Mouse (Mus musculus) B cell, adult 2 months (primary cell): ENCODE measurements around the gene Pigh.

Experiments used
- DNase-seq, 2 experiments: peaks; one replicate each; pipeline ENCODE4 v3.0.0; 2022

Gene Pigh

DNA sequence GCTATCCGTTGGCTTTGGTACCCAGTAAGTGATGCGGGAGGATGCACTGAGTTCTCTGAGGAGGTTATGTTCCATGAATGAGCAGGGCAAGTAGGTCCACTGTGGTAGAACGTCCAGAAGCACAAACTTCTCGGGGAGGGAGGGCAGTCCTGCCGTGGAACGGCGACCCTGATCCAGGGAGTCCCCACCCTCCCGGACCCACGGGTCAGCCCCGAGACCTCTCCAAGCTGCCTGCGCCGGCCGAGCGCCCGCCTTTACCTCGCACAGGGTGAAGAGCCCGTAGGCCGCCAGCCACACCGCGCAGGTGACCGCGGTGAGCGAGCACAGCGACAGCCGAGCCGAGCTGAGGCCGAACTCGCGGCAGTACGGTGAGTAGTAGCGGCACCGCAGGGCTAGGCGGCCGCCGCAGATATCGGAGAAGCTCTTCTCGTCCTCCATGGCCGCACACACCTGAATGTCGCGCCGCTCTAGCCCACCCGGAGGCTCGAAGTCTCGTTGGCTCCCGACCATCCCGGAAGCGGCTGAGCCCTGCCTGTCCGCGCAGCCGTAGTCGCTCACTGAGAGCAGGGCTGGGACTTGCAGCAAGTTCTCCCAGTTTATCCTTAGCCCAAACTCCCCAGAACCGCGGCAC, at the start of gene Pigh:
Gene Pigh (minus strand): TSS at position 470 of the 631 bp plus-strand sequence.
- DNase-seq: peak; percentile 90

GRCm38 (mm10) chr12:79138999-79139398, 49.5 kb upstream of the Pigh start:
- no peak for DNase-seq

DNA sequence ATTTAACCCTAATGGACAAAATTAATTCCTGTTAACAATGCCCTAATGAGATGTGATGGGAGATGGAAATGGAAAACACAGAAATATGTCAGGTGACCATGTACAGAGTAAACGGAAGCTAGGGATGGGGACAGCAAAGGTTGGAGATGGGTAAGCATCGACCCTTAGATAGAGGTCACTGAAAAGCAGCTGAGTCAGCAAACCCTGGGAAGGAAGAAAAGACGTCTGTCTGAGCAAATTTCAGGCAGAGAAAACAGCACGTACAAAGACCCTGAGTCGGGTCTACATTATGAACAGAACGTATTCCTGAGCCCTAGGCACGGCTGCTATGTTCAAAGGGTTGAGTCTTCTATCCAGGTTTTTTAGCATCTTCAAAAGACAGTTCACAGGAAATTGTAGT, 47.5 kb upstream of the Pigh start:
- DNase-seq: no peak

- no peak for DNase-seq
These were observed 45.7 kb upstream of the Pigh start for GRCm38 (mm10) chr12:79135105-79135504.

DNA sequence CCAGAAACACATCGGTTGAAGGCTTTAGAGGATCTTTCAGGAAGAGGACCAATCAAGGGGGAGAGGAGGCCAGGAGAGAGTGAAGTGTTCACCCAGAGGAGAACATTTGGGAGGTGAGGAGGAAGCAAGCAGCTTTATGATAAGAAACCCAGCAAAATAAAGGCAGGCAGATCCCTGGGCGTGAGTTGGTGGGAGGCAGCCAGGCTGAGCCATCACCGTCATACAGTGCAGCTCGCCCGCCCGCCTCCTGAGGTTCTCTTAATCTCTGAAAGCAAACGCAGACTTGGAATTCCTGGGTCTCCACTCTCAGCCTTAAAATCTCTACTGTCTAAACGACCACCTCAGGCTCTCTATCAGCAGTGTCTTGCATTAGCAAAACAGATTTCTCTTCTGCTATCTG, 45.2 kb upstream of the Pigh start:
- DNase-seq: no peak

- DNase-seq: no peak
These were observed 42.4 kb upstream of the Pigh start for GRCm38 (mm10) chr12:79131706-79132460.

GRCm38 (mm10) chr12:79131178-79131675, 41.8 kb upstream of the Pigh start:
- DNase-seq: peak; percentile 11 to 12

DNA sequence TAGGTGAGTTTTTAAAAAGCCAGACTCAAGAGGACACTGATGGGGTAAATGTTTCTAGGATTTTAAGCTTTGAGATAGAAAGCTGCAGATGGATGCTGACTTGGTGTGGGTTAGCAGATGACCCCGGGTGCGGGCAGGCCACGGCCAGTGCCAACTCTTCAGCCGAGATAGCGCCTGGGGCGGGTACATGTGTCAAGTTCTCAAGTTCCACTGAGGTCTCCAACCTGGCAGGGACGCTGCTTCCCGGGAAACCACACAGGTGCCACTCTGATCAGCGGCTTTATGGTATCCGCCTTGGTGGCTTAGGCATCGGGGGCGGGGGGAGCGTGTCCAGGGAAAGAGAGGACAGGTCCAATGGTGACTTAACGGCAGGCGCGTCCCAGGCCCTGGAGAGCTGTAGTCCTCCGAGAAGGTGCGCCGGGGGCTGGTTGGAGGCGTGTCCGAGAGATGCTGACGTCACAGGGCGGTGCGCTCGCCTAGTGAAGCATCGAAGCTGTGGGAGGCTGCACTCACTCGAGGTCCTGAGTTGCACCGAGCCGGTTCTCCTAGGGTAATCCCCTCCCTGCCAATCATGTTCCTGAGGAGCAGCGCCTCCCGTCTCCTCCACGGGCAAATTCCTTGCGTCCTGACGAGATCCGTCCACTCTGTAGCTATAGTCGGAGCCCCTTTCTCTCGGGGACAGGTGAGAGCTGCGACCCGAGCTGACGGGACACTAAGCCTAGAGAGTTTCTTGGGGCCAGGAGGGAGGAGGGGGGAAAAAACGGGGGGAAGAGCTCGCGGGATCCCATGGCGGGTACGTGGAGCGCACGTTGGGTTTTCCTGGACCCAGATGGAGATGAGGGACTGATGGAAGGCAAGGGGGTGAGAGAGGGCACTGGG, 41.1 kb upstream of the Pigh start, which contains the start of gene Arg2:
Gene Arg2 (plus strand): TSS at position 479 of the 879 bp plus-strand sequence.
- peak; percentile 90 for DNase-seq

- DNase-seq: peak in 1 of 2 experiments; percentile 3
These were observed 33.4 kb upstream of the Pigh start for GRCm38 (mm10) chr12:79122820-79123219.

GRCm38 (mm10) chr12:79118991-79119390, 29.5 kb upstream of the Pigh start:
- no peak for DNase-seq

GRCm38 (mm10) chr12:79105312-79105711, 15.9 kb upstream of the Pigh start:
- no peak for DNase-seq

- DNase-seq: peak; percentile 21 to 22
These were observed 15.1 kb upstream of the Pigh start for GRCm38 (mm10) chr12:79104544-79104943.

GRCm38 (mm10) chr12:79103773-79104172, 14.3 kb upstream of the Pigh start:
- no peak for DNase-seq

DNA sequence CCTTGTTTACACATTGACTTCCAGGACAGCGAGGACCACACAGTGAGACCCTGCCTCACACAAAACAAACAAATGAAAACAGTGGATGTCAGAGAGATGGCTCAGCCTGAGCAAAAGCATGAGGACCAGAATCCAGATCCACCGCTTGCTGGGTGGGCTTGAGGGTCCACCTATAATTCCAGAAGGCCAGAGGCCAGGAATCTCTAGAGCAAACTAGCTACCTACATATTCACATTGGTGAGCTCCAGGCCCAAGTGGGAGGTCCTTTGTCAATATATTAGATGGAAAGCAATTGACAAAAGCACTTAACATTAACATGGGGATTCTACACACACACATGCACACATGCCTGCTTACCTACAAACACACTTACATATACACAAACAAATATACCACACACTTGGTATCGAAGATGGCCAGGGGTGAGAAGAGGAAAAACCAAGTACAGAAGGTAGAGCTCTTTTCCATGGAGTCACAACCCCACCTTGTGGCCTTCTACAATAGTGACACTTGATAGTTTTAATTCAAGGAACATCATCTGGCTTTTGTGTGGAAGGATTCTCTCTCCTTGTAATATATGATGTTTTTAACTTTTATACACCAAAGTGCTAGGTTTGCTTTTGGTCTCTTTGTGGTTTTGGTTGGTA, 7.8 kb upstream of the Pigh start:
- DNase-seq: peak; percentile 66 to 74

DNA sequence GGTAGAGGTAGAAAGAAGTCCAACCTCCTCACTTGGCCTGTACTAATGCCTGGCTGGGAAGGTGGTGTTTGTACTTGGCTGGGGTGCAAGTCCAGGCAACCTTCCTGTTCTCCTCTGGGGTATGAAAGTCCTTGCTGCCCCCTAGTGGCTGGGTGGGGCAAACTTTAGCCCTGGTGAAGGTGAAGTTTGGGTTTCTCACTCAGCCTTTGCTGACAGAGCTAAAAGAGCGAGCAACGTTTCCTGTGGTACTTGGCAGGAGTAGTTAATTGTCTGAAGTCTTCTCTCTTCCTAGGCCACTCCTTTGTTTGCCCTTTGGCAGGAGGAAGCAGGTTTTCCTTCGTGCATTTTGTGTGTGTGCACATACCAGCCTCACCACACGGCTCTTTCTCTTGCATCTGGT, 3.1 kb upstream of the Pigh start:
- peak; percentile 85 for DNase-seq

GRCm38 (mm10) chr12:79073362-79073761, 16.1 kb downstream of the Pigh start:
- DNase-seq: no peak

GRCm38 (mm10) chr12:79072576-79072975, 16.9 kb downstream of the Pigh start:
- DNase-seq: no peak

GRCm38 (mm10) chr12:79070736-79071333, 18.6 kb downstream of the Pigh start:
- no peak for DNase-seq

DNA sequence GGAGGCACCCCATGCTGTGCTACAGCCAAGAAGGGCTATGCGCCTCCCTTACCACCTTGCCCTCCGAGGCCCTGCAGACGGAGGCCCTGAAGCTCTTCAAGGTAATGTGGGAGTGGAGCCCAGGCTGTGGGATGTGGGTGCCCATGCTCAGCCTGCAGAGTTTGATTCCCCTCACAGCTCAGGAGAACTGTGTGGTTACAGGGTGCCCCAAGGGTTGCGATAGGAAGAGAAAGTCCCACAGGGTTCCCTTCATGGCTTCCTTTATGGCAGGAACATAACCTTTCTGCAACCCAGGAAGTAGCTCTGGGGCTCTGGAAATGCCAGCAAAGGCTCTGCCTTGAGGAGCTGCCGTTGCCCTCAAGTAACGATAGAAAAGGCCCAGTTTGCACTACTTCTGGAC, 19.5 kb downstream of the Pigh start:
- no peak for DNase-seq

- no peak for DNase-seq
These were observed 20.3 kb downstream of the Pigh start for GRCm38 (mm10) chr12:79069187-79069608.

DNA sequence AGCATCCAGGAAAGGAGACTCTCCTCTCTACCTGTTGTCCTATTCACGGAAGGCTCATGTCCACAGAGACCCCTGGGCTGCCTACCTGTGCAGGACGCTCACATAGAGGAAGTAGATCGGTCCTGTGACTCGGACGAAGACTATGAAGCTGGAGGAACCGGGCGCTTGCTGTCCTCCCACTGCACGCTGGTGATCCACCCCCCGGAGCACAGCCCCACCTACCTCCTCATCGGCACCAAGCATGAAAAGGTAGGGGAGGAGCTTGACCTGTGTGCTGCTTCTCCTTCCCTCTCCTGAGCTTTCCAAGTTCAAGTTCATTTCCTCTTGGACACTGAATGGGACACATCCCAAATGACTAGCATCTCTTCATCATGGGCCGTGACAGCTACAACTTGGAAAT, 21.1 kb downstream of the Pigh start:
- DNase-seq: no peak

DNA sequence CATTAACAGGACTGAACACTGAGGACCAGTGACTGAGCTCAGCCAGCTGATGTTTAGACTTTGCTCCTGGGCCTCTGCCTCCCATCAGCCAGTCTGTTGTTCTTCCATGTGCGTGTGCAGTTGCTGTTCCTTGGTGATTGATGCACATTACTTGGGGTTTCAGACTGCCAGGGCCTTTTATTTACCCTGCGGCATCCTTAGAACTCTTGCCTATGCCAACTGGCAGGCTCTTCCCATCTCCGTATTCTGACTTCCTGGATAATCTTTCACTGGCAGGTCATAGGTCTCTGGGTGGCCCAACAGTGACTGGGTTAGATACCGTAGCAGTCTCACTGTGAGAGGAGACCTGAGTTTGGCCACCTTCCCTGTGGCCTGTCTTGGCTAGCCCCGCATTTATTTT, 21.9 kb downstream of the Pigh start:
- no peak for DNase-seq
